Comparison of ENCODE assay signal across 17 mouse cellular contexts in genomic region chr13:91090861-91091730, GRCm38 (mm10).
DNase-seq lines count a peak whose midpoint lies in the region; ATAC-seq and TF ChIP-seq lines count a peak whose summit lies in the region.
"Had no signal": no experiment of that assay in that cellular context is flagged by ENCODE, and none has a peak within 500 bp of the region (broad histone marks: within the 10 kb centered on the region; RNA-seq: fewer than 3 reads in every experiment).

No protein-coding gene starts in this region.

- no peak for TF ChIP-seq POLR2A in cortical plate, adult 2 months (IDR thresholded peaks at IDR 0.05; ENCODE audit: extremely low read depth, insufficient read depth, low read length)

- 34% methylated on average over 4 of the region's 4 CpGs for whole genome bisulfite sequencing in lung, postnatal 0 days
- 70% methylated on average over 4 of the region's 4 CpGs for whole genome bisulfite sequencing in heart, embryonic 12.5 days
- 74% methylated on average over 4 of the region's 4 CpGs for whole genome bisulfite sequencing in midbrain, embryonic 10.5 days

- H3K27me3 ChIP-seq in lung, postnatal 0 days (replicated peaks; ENCODE audit: insufficient read depth, low read length) = no peaks in the 10 kb centered on the region
- no peaks in the 10 kb centered on the region for H3K27me3 ChIP-seq in heart, embryonic 12.5 days (replicated peaks)
- H3K27me3 ChIP-seq in midbrain, embryonic 10.5 days (ENCODE audit: low read depth, poor library complexity, severe bottlenecking) = no peaks in the 10 kb centered on the region
- H3K27me3 ChIP-seq: limb, embryonic 13.5 days; midbrain, embryonic 13.5 days had no signal

- no peak for ATAC-seq in lung, postnatal 0 days
- ATAC-seq in heart, embryonic 12.5 days (ENCODE audit: insufficient number of reproducible peaks, low FRiP score) = no peak
- ATAC-seq: hindbrain, postnatal 0 days; midbrain, embryonic 13.5 days had no signal

- no peak for TF ChIP-seq CTCF in lung, postnatal 0 days (IDR thresholded peaks at IDR 0.05)
- TF ChIP-seq CTCF in cortical plate, adult 2 months (IDR thresholded peaks at IDR 0.05; ENCODE audit: extremely low read depth, insufficient read depth, low read length) = no peak

- H3K4me1 ChIP-seq in lung, postnatal 0 days (ENCODE audit: insufficient read depth, low read depth, low read length) = no peaks in the 10 kb centered on the region
- H3K4me1 ChIP-seq in cortical plate, adult 2 months (ENCODE audit: control insufficient read depth, insufficient read depth, low read length) = peaks cover 8% of the 10 kb centered on the region
- H3K4me1 ChIP-seq in heart, embryonic 12.5 days (replicated peaks) = 0 out of 2 replicates have a peak, but pooled peaks cover 3% of the 10 kb centered on the region
- H3K4me1 ChIP-seq in midbrain, embryonic 10.5 days = peaks cover 20% of the 10 kb centered on the region; the same call in 1 of the 2 replicates

- H3K4me2 ChIP-seq in lung, postnatal 0 days (replicated peaks; ENCODE audit: low read depth, low read length) = no peak overlapping the region
- no peak overlapping the region for H3K4me2 ChIP-seq in heart, embryonic 12.5 days
- H3K4me2 ChIP-seq: heart, embryonic 11.5 days; limb, embryonic 13.5 days; midbrain, embryonic 13.5 days had no signal

- H3K9ac ChIP-seq in lung, postnatal 0 days (replicated peaks; ENCODE audit: low read depth) = no peak overlapping the region
- no peak overlapping the region for H3K9ac ChIP-seq in heart, embryonic 12.5 days
- H3K9ac ChIP-seq: limb, embryonic 13.5 days; midbrain, embryonic 13.5 days had no signal

- H3K27ac ChIP-seq in lung, postnatal 0 days (ENCODE audit: low read length) = no peak overlapping the region
- 0 out of 2 replicates have a peak overlapping the region, but pooled peaks have one; percentile 25 for H3K27ac ChIP-seq in cortical plate, adult 2 months (ENCODE audit: insufficient read depth, low read length)
- H3K27ac ChIP-seq in heart, embryonic 12.5 days (ENCODE audit: poor library complexity, severe bottlenecking) = no peak overlapping the region
- H3K27ac ChIP-seq in midbrain, embryonic 10.5 days (replicated peaks) = no peak overlapping the region
- H3K27ac ChIP-seq: hindbrain, postnatal 0 days; layer of hippocampus, adult 2 months; limb, embryonic 13.5 days; midbrain, embryonic 13.5 days had no signal

- DNase-seq in lung, postnatal 0 days (ENCODE audit: low spot score) = peak; percentile 5
- DNase-seq in lung, adult 18-20 months = no peak
- peak; percentile 53 to 65 for DNase-seq in kidney, postnatal 36 days
- DNase-seq in midbrain, embryonic 10.5 days (ENCODE audit: low spot score) = no peak
- DNase-seq in testis, postnatal 14 days (ENCODE audit: low spot score) = no peak
- DNase-seq: adrenal gland, postnatal 25 days; cerebellum, adult 9-11 months; gastrocnemius, postnatal 14 days; heart, postnatal 36 days; lung, postnatal 36 days had no signal

- H3K36me3 ChIP-seq in lung, postnatal 0 days (ENCODE audit: insufficient read depth, low read length) = no peaks in the 10 kb centered on the region
- no peaks in the 10 kb centered on the region for H3K36me3 ChIP-seq in heart, embryonic 12.5 days
- no peaks in the 10 kb centered on the region for H3K36me3 ChIP-seq in midbrain, embryonic 10.5 days
- H3K36me3 ChIP-seq: limb, embryonic 13.5 days; midbrain, embryonic 13.5 days had no signal

- no peak overlapping the region for H3K4me3 ChIP-seq in lung, postnatal 0 days (ENCODE audit: low read depth, low read length)
- H3K4me3 ChIP-seq in cortical plate, adult 2 months (ENCODE audit: insufficient read depth, low read length) = no peak overlapping the region
- H3K4me3 ChIP-seq in heart, embryonic 12.5 days = no peak overlapping the region
- no peak overlapping the region for H3K4me3 ChIP-seq in midbrain, embryonic 10.5 days
- H3K4me3 ChIP-seq: layer of hippocampus, adult 2 months; limb, embryonic 13.5 days; midbrain, embryonic 13.5 days had no signal

- no peaks in the 10 kb centered on the region for H3K9me3 ChIP-seq in lung, postnatal 0 days (ENCODE audit: low read length)
- H3K9me3 ChIP-seq in heart, embryonic 12.5 days (replicated peaks) = no peaks in the 10 kb centered on the region
- no peaks in the 10 kb centered on the region for H3K9me3 ChIP-seq in midbrain, embryonic 10.5 days (replicated peaks)
- H3K9me3 ChIP-seq: limb, embryonic 13.5 days; midbrain, embryonic 13.5 days had no signal

- no peak for TF ChIP-seq EP300 in lung, postnatal 0 days (IDR thresholded peaks at IDR 0.05)

Comparison
In these comparisons a context has a peak if more than half of its experiments do, and no peak if none do; other contexts are left out.
1. DNase-seq: peak in lung, postnatal 0 days (single experiment) and kidney, postnatal 36 days (2 of 2); none in lung, adult 18-20 months (0 of 2), midbrain, embryonic 10.5 days (single experiment) and testis, postnatal 14 days (single experiment).